Mouse (Mus musculus) lung, adult 2 months (tissue): ENCODE data around the gene Ano10.

Source experiments
- CTCF ChIP-seq: fragments of 200-500 bp; IDR thresholded peaks from 2 replicates; pipeline ENCODE4 v1.5.1; 2011; ENCODE audit warnings: mild to moderate bottlenecking, low read length, control low read depth; ENCODE audit not compliant: insufficient read depth
- POLR2A ChIP-seq: fragments of 200-500 bp; IDR thresholded peaks from 2 replicates; pipeline ENCODE4 v1.6.1; 2011; ENCODE audit warnings: low read depth, mild to moderate bottlenecking, control low read depth, low read length, borderline replicate concordance; ENCODE audit errors: extremely low read depth

DNA sequence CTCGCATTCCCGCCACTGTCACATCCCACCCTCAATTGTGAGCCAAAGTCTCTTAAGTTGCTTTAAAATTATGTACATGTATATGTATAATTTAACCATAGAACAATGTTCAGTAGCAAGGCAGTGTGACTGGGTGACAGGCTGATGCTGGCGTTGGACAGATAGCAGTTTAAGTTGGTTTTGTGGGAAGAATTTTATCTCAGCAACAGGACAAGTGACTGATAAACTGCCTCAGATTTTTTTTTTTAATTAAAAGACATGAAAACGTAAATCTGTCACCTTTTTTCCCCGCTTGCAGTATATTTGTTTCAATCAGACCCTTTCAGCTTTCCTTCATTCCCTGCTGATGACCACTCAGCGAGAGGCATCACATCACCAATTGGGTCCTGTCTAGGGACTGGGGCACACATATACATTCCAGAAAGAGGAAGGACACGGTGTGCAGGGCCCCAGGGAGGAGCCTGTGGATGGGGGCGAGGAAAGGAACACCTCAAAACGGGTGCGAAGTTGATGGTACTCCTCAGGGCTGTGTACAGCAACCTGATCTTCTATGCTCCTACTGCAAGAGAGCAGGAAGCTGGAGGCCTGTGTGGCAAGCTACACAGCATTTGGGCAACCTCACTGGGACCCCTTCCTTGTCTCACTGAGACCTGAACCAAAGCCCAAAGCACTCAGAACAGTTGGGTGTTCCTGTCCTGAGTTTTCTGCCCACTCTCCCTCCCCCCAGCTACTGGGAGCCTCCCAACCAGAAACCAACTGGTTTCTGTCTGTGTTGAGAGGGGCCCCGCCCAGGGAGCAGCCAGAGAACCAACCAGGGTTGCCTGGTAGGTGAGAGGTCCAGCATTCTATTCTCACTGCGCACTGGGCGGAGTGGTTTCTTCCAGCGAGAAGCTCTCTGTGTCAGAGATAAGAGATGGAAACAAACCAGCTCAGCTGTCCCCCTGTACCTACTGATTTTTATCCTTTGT, 15.1 kb upstream of the Ano10 start:
- TF ChIP-seq CTCF (no peak), POLR2A (no peak)
